Mouse (Mus musculus) retina, postnatal 7 days (tissue): Measurements from ENCODE around the gene Mcm5.

ENCODE experiments used
- DNase-seq: peaks from one replicate; pipeline ENCODE4 v3.0.0-alpha.2; 2012; ENCODE audit warnings: low read depth, low spot score

Mcm5 gene

GRCm38 (mm10) chr8:75109236-75109967 lies at the start of gene Mcm5:
Gene Mcm5, plus strand, starts transcription at chr8:75109569.
- DNase-seq: peak; percentile 99

DNA sequence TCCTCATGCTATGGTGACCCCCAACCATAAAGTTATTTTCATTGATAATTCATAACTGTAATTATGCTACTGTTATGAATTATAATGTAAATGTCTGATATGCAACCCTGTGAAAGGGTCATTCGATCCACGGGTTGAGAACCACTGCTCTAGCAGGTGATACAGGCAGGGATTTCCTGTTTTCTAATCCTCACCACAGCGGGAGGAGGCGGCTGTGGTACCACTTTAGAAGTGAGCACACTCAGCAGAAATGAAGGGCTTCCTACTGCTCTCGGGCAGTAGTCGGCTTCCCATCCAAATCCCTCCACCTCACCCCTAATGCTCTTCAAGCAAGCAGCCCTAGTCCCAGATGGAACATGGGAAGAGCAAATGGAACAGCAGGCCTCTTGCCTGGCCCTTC lies 49.3 kb upstream of the Mcm5 start:
- DNase-seq: no peak

GRCm38 (mm10) chr8:75060815-75061214 lies 48.6 kb upstream of the Mcm5 start:
- DNase-seq: no peak

DNA sequence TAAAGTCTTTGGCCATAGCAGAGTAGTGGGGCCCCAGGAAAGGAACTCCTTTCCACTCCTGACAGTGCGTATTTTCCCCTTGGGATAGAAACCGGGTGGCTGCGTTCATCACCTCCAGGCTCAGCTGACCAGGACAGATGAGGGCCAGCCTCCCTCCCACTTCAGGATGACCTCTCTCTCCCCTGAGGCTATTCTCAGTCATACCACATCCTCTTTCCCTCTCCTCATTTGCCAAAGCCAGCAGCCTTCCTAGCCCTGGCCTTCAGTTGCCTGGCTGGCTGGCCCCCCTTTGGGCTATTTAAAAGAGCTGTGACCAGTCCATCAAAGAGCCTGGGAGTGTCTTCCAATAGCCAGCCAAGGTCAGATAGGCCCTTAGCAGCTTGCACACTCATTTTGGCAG lies 46.1 kb upstream of the Mcm5 start:
- DNase-seq: no peak

DNA sequence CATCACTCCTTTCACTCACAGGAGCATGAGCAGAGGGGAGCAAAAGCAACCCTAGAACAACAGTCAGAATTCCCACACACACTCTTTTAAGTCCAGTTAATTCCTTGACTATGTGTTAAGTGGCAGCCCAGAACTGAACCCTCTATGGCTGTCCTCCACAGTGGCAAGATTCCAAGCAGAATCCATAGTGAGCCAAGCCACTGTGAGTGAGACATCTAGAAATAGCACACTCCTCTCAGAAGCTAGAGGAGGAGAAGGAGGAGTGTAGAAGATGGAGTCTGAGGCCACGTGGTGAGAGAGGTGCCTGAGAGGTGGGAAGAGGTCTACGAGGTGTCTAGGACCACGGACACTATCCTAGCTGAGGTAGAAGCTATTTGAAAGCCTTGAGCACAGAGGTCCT lies 44.6 kb upstream of the Mcm5 start:
- DNase-seq: no peak

- DNase-seq: no peak
Observed at GRCm38 (mm10) chr8:75067287-75067686, 42.1 kb upstream of the Mcm5 start.

DNA sequence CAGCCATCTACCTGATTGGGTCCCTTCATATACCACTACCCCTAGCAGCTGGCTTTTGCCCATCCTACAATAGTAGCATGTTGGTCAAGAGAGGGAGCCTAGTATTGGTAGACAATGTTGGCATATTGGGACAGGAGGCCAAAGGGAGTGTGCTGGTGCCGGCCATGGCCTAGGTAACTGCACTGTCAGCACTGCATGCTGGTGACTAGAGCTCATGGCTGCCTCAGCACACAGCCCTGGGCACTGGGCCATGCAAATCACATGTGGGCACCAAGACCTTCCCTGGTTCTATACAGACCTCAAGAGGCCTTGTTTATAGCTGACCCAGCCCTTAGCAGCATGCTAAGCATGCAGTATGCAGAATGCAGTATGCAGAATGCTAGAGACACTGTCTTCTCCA lies 39.1 kb upstream of the Mcm5 start:
- DNase-seq: no peak

DNA sequence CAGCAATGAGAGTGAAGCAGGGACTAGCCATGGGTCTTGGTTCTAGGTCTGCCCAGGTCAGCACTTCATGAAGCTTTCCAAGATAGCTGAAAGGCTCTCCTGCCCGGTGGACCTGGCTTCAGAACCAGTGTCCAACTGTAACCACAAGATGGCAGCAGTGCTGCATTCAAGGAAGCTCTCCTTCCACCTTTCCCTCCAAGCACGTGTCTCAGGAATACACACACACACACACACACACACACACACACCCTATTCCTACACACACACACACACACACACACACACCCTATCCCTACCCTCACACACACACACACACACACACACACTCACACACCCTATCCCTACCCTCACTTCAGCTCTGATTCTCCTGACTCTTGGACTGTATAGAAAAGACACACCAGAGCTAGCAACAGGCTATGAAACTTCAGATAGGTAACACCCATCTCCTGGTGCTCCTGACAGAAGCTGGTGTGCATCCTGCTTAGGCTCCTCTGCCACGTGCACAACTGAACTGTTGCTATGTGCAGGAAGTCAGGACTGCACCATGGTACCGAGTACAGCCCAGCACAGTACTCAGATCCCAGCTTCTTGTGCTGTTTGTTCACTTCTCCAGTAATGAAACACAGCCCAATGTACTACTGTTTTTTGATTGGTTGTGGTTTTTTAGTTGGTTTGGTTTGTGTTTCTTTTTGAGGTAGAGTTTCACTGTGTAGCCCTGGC lies 37.6 kb upstream of the Mcm5 start:
- peak; percentile 73 for DNase-seq

DNA sequence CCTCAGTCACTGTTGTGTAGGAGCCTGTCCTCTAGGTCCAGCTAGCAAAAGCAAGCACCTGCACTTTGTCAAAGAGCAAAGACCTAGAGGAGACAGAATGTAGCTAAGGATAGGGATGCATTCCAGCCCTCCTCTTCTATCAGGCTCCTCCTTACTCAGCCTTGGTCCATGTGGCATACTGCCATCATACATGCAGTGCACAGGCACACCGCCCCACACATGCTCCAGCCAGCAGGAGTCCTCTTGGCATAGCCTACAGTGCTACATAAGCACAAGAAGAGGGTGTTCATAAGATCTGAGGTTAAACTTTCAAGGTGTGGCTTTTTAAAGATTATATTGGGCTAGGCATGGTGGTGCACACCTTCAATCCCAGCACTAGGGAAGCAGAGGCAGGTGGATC lies 34.5 kb upstream of the Mcm5 start:
- DNase-seq: no peak

DNA sequence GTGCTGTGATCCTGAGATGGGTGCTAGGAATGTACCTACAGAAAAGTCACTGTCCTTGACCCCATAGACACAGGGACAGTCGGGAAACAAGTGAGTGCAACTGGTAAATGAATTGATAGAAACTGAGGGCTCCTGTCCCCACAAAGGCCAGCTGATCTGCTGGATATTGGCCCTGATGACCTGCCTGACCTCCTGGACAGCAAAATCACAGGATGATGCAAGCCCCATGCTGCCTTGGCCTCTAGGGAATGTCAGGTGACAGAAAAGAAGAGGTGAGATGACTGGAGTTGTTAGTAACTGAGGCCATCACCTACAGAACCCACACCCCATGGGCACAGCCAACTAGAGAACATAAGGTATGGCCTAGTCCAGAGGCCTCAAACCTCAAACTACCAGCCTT lies 31.2 kb upstream of the Mcm5 start:
- DNase-seq: no peak

- DNase-seq: no peak
Observed at GRCm38 (mm10) chr8:75078851-75079250, 30.5 kb upstream of the Mcm5 start.

DNA sequence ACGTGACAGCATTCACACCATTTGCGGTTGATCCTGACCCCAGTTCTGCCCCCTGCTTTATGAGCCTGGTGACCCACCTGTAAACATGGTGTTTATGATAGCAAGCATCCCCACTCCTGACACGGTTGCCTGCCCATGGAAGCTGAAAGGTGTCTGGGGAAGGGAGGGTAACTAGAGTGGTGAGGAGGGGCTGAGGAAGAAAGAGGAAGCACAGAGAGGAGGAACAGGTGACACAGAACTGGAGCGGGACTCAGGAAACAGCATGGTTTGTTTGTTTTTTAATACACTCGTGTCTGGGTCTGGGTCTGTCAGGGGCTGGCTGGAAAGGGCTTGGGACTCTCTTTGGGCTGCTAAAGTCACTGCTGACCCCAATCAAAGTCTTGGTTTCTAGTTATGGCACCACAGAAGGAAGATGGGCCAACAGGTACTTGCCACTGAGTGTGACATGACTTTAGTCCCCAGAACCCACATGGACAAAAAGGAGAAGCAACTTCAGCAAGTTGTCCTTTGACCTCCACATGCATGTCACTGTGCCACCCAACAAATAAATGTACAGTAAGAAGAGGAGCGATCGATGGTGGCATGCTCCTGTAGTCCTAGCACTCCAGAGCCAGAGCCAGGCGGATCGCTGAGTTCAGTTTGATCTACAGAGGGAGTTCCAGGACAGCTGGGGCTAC lies 27.9 kb upstream of the Mcm5 start:
- DNase-seq: no peak

GRCm38 (mm10) chr8:75082181-75082805 lies 27.1 kb upstream of the Mcm5 start:
- DNase-seq: no peak

DNA sequence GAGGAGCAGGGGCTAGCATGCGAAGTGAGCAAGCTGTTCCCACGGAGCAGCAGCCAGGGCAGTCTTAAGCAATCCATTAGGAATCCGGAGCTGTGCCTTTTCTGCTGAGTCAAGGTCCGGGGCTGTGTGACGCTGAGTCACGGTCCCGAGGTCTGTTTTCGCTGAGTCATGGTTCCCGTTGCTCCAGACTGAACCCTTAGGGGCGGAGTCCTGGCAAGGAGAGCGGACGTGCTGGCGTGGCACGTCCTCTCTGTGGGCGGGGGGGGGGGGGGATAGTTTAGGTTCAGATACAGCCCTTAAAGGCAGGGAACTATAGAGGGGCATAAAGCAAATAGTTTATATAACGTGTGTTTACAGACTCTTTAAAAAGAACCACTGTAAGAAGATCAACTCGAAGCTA lies 25.5 kb upstream of the Mcm5 start:
- DNase-seq: peak; percentile 89

DNA sequence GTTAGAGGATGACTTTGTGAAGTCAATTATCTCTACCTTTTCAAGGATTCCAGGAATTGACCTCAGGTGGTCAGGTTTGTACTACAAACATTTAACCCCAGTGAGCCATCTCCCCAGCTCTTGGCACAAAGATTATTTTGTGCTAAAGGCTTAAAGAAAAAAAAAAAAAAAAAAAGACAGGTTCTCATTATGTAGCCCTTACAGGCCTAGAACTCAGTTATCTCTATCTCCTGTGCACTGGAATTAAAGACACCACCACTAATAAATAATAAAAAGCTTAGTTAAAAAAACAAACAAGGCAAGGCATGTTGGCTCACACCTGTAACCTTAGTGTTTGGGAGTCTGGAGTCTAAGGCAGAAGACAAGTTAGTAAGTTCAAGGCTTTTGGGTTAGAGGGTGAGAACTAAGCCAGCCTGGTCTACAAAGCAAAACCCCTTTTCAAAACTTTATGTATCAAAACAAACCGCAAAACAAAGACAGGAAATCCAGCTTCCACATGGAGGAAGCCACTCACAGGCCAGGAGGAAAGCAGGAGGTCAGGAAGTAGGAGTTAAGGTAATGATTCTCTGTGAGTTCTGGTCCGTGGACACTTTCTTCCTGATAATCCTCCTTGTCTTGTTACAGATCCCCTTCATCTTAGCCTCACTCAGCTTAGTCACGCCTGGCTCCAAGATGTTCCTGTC lies 24.8 kb upstream of the Mcm5 start:
- DNase-seq: no peak

GRCm38 (mm10) chr8:75086002-75086401 lies 23.4 kb upstream of the Mcm5 start:
- DNase-seq: no peak

DNA sequence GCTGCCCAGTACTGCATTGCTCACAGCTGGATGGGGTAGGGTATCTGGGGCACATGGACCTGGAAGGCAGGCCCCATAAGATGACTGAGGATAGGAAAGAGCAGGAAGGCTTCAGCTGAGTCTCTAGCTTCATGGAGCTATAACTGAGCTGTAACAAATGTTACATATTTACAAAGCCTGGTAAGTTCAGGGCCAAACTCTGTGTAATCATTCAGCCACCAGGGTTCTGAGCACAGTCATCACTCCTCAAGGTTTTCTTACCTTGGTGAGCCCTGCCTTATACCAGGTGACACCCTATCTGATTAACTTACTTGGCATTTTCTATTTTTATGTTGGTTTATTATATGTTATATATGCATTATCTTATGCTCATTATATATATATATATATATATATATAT lies 22.2 kb upstream of the Mcm5 start:
- DNase-seq: no peak

- peak; percentile 76 for DNase-seq
Observed at GRCm38 (mm10) chr8:75088989-75089881, 20.1 kb upstream of the Mcm5 start.

- DNase-seq: no peak
Observed at GRCm38 (mm10) chr8:75090781-75091365, 18.5 kb upstream of the Mcm5 start.

GRCm38 (mm10) chr8:75093399-75094156 lies 15.8 kb upstream of the Mcm5 start, which contains the start of gene Hmox1:
Gene Hmox1, plus strand, starts transcription at chr8:75093621.
- DNase-seq: peak; percentile 62
